Mouse (Mus musculus) kidney, adult 18-20 months (tissue): ENCODE measurements around the gene Rnls.

Experiments
- DNase-seq: peaks from one replicate; pipeline ENCODE4 v3.0.0; 2021

The Rnls gene

GRCm38 (mm10) chr19:33259164-33259563, 132.9 kb downstream of the Rnls start:
- no peak for DNase-seq

GRCm38 (mm10) chr19:33253893-33254292, 138.2 kb downstream of the Rnls start:
- DNase-seq, result no peak

DNA sequence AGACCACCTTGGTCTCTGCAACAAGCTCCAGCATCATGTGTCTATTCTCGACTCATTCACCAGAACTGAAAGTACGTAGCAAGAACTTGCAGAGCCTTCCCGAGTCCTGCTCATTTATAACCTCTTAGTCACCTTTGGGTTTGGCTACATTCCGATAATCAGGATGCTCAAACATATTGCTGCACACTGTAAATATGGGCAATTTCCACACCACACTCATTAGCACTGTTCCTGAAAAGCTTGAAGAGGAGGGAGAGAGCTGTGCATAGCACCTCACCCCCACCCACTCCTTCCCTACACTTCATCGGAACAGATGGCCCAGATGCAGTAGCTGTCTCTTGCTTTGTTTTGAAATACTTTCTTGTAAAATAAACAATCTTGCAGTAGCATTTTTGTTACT, 139.9 kb downstream of the Rnls start:
- DNase-seq, result no peak

GRCm38 (mm10) chr19:33244196-33244595, 147.9 kb downstream of the Rnls start:
- no peak for DNase-seq

DNA sequence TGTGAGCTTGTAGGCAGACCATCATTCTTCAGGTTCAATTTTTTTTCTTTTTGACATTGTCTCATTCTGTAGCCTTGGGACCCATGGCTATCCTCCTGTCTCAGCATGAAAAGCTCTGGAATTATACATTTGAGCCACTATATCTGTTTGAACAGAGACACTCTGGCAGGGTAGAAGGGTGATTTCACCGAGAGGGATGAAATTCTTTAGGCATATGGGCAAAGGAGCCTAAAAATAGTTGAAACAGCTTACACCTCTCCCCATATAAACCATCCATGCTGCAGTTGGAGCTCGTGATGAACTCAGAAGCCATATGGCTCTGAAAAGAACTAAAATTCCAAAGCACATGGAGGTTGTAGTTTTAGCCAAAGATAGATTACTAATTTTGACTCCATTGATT, 151.7 kb downstream of the Rnls start:
- no peak for DNase-seq

DNA sequence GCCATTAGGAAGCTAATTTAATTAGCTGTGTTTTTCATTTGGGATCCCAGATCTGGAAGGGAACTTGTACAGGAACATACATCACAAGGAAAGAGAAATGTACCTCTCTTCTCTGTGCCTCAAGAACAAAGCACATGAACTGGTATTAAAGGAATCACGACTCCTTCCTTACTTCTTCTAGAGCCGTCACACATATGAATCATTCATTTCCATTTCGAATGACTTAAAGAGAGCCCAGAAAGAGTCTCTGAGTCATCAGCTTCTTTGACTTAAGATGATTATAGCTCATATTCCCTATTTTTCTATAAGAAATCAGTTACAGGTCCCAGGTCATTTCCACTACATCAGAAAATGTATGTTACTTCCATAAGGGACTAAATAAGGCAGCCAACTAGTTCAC, 159.2 kb downstream of the Rnls start:
- no peak for DNase-seq

GRCm38 (mm10) chr19:33231303-33231702, 160.8 kb downstream of the Rnls start:
- DNase-seq, result no peak

- peak; percentile 60 for DNase-seq
These were observed 165.1 kb downstream of the Rnls start for GRCm38 (mm10) chr19:33227004-33227403.

- no peak for DNase-seq
These were observed 166.0 kb downstream of the Rnls start for GRCm38 (mm10) chr19:33225858-33226705.

- no peak for DNase-seq
These were observed 167.1 kb downstream of the Rnls start for GRCm38 (mm10) chr19:33225002-33225376.

DNA sequence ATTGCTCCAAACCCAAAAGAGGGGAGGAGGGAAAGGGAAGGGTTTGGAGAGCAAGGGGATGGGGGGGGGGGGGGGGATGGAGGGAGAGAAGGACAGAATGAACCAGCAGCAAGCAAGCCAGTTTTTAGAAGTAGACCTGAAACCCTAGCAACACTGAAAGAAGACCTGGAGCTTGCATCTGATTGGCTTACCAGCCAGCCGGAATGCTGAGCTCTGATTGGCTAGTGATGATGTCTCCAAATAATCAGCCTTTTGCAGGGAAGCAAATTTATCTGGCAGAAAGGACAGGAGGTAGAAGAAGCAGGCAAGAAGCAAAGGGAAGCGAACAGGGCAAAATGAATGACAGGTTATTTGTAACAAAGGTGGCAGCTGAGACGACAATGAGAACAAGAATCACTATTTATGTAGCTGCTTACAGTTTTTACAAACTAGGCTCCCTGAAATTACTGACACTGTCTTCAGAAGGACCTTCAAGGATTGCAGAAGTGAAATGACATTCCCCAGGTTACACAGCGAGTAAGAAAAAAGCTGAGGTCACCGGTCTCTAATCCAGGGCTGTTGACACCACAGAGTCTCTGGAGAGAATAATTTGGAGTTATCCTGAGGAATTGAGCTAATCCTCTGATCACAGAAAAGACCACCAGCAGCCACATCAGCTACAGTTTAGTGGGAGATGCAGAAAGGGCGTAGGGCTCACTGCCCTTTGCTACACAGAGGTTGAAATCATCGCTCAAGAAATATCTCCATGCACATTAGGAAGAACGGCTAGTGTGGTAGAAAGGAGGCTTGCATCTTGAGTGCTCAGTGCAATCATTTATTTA, 167.7 kb downstream of the Rnls start:
- DNase-seq, result peak; percentile 49

- no peak for DNase-seq
These were observed 168.3 kb downstream of the Rnls start for GRCm38 (mm10) chr19:33223766-33224165.

DNA sequence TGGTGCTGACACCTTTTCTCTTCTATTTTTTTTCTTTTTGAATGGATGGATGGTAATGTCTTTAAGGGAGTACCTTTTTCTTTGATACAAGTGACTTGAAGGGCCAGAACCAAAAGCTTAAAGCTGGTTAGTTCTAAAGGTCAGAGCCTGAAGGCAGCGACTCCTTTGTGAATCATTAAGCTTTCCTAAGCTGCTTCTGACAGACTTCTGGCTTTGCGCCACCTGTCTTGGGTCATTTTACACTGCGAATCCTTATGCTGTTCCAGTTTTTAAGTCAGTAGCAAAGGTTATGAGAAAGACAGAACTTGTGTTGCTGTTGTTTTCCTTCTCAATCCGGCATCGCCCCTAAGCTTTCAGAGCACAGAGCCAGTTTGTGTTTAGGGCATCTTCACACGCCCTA, 168.8 kb downstream of the Rnls start:
- DNase-seq, result peak; percentile 82

GRCm38 (mm10) chr19:33222595-33223223, 169.4 kb downstream of the Rnls start:
- peak; percentile 24 for DNase-seq

- no peak for DNase-seq
These were observed 174.2 kb downstream of the Rnls start for GRCm38 (mm10) chr19:33217791-33218300.

GRCm38 (mm10) chr19:33209709-33210108, 182.4 kb downstream of the Rnls start:
- no peak for DNase-seq

GRCm38 (mm10) chr19:33207991-33208390, 184.1 kb downstream of the Rnls start:
- no peak for DNase-seq

DNA sequence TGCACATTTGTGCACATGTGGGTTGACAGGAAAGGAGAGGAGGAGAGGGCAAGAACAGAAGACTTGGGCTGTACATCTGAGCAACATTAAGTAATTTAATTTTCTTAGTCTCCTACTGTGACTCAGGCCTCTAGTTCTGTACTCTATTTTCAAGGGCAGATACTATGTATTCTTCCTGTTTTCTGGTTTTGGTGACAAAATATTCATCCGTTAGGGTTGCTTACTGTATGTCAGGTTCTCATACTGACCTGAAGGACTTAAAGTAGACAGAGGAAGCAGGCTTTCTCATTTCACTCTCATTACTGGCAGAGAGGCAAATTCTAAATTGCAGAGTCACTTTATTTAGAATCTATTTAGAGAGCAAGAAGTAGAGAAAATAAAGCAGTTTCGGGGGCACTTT, 186.7 kb downstream of the Rnls start:
- DNase-seq, result no peak

DNA sequence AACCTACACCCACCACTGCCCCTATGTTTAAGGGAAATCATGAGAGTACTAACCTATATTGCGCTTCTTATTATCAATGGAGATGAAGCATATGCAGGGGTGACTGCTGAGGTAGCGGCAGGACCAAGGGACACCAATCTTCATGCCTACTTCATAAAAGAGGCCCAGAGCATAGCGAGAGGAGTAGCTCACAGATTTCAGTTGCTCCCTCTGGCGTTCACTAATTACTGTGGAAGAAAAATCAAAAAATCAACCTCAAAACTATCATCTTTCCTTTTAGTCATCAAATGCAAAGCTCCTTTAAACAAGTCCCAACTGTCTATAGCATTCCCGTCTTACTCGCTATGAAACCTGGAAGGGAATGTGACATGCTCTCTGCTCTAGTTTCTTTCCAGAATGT, 189.7 kb downstream of the Rnls start:
- no peak for DNase-seq

DNA sequence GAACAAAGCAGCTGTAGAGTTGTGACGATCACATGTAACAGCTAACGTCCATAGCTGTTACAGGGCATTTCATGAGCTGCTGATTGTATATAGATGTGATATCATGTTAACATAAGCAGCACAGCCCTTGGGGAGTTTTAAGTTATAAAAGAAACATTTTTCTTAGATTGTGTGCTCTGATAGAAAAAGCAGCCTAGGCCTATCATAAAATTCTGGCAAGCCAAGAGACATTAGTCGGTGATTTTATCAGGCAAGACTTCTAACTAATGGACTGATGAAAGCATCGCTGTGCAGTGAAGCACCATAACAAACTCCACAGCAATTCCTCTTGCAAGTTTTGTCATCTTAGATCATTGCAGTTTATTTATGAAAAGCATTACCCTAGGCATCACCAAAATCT, 190.9 kb downstream of the Rnls start:
- no peak for DNase-seq

- DNase-seq, result no peak
These were observed 200.0 kb downstream of the Rnls start for GRCm38 (mm10) chr19:33192064-33192463.

- DNase-seq, result no peak
These were observed 203.3 kb downstream of the Rnls start for GRCm38 (mm10) chr19:33188766-33189165.

- no peak for DNase-seq
These were observed 212.5 kb downstream of the Rnls start for GRCm38 (mm10) chr19:33179595-33179994.
